Mouse (Mus musculus) left cerebral cortex, postnatal 4 days (tissue): ENCODE measurements at regions not wholly inside any gene's neighbourhood (a gene's known extent, or its start where the extent isn't known, plus 50 kb on each side); places are given as distances from the start of the nearest gene placed in this dataset.

Experiments used
- DNase-seq: peaks from one replicate; pipeline ENCODE4 v3.0.0-alpha.2; 2022
- intact Hi-C: fragments of 180-260 bp; cut with DNase I; formaldehyde crosslinking; loops from one replicate; pipeline ENCODE4 v1.15.1; 2025

DNA sequence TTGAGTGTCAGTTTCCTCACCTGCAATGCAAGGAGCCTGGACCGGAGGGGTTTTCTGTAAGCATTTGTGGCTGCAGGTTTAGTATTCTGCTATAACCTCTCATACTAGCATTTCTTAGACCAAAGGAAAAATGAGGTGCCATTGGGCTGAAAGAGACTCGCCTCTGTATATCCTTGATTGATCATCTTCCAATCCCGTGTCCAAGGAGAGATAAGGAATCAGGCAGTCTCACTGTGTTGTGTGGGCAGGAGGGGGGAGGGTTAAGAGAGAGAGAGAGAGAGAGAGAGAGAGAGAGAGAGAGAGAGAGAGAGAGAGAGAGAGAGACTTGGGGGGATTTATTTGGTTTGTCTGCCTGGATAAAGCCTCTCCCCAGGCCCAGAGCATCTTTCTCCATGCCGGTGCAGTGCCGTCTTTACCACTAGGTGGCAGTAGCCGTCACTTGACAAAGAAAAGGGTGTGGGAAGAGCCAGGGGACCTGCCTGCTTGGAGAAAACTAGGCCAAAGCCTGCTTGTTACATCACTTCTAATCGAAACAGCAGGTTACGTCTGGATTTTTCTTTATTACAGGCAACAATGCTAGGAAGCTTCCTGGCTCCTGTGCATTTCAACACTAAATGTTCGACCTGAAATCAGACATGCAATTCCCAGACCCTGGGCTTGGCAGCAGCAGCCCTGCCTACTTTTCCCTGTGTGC is 56.1 kb upstream of the Ces5a start:
- intact Hi-C loops = loop anchor here (5.0 kb wide), 1 partner anchor 221 kb away; no protein-coding TSS in a partner anchor
- DNase-seq = peak; percentile 92

DNA sequence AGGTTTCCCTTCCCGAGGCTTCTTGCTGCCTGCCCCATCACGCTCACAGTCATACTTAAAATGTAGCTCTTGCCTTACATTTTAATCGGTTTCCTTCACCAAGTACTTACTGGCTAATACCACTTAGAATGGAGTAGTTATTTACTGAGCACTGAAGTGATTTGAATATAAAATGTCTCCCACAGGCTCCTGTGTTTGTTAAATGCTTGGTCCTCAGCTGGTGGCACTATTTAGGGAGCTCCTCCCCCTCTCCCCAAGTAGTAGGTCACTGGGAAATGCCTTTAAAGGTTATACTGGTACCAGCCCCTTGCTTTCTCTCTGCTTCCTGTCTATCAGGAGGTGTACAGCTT is 56.6 kb upstream of the Ces5a start:
- intact Hi-C loops = loop anchor here (5.0 kb wide), 1 partner anchor 220 kb away; no protein-coding TSS in a partner anchor
- DNase-seq = no peak

DNA sequence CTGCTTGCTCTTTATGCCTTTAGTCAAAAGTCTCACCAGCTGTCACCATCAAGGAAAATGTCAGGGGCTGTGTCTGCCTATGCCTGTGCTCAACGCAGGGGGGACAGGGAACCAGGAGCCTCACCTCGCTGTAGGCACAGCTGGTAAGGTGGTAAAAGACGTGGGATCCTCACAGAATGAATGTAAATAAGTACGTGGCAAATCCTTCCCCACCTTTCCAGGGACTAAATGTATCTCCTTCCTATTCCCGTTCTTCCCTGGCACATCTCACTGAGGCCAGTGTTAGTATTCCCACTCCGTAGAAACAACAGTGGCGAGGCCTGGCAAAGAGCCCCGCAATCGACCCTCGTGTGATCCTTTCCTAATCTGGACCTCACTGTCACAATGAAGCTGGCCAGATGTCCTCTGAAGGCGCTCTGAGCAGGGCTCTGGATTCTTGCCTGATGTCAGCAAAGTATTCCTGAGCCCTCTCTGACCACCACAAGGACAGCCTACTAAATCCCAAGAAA is 63.0 kb upstream of the Ces5a start:
- peak; percentile 45 for DNase-seq
- intact Hi-C loops = no loop called here

GRCm38 (mm10) chr8:93599306-93599705 is 63.7 kb upstream of the Ces5a start:
- peak; percentile 10 for DNase-seq
- intact Hi-C loops = no loop called here

DNA sequence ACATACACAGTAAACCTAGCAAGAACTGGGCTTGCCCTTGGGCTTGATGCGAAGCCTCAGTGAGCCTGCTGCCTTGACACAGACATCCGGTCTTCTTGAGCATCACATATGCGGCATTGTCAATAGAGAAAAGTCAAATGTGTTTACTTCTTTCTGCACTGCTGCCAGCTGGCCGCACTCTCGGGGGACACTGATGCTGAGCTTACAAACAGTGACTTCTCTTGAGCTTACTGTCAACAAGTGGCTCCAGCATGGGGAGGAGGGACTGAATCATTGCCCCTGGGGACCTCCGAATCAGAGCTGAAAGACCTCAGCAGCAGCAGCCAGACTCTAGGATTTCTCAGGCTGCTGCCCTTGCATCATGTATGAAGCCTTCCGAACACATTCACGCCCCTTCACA is 64.1 kb upstream of the Ces5a start:
- peak; percentile 54 for DNase-seq
- intact Hi-C loops = no loop called here

DNA sequence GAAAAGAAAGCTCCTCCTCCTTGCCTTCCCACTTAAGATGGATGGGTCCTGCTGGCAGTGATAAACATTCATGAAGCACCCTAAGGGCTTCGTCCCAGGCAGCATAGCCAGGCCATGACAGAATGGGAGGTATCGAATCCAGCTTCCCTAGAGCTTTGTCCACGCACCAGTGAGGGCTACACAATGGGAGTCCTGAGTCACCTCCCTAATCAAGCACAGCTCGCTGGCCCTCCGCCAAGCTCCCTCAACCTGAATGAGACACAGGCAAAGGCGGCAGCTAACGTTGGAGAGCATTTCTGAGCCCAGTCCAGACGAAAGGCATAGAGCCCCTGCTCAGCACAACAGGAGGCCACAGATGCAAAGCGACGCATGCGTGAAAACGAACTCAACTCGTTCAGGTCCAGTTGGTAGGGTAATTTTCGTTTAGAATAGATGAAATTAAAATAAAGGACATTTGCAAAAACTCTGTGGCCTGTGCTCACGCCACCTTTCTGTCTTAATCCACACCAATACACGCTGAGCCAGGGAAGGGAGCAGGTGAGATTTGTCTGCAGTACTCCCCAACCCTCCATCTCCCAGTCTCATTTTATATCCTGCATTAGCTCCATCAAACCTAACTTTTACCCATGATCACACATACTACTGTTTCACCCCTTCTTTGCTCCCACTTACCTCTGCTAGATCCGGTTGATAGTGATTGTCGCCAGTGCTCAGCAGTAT is 91.3 kb upstream of the Ces5a start:
- peak; percentile 88 for DNase-seq
- intact Hi-C loops = no loop called here

DNA sequence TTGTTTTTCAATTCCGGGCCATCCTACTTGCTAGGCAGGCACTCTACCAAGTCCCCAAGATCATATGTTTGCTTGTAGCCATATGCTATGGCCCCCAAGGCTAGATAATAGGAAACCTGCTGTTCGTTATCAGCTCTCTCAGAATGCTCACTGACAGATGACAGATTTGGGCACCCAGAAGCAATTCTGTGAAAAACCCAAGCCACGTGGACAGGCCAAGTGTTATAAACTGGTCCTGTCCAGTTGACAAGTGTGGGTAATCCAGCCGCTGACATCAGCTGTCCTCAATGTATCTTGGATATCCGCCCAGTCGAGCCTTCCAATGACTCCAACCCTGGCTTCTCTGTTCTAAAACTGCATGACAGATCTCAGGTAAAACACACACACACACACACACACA is 92.0 kb upstream of the Ces5a start:
- intact Hi-C loops = no loop called here
- DNase-seq = peak; percentile 44

DNA sequence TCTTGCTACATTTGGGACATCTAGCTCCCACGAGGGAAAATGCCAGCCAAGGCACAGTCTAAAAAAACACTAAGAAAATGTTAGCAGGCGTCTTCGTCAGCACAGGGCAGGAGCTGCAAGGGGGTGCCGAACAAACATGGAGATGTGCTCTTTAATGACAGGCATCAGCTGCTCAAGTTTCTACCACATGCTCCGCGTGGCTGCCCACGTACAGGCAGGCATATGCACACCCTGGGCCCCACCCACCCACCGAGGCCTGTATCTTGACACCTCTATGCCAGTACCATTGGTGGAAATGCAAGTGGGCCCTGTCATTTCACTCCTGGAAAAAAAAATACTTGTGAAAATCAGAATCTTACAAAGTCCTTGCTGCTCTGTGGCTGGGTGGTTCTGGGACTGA is 97.3 kb upstream of the Ces5a start:
- no peak for DNase-seq
- intact Hi-C loops = no loop called here

DNA sequence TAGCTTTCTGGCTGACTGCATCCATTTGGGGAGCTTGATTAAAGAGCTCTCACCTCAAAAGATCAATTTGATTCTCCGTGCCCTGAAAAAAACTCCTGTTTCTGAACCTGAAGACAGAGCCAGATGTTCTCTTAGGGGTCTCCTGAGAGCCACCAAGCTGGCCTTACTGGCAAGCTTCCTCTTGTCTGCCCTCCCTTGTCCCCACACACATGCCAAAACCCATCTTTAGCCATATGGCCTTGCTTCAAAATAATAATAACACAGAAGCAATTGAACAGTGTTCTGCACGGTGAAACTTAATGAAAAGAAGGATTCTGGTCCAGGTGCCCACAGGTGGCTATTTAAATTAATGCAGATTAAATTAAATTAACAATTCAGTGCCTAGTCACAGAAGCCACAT is 107.1 kb upstream of the Ces5a start:
- intact Hi-C loops = no loop called here
- DNase-seq = peak; percentile 40

GRCm38 (mm10) chr8:93643471-93644215 is 108.0 kb upstream of the Ces5a start:
- intact Hi-C loops = no loop called here
- no peak for DNase-seq

DNA sequence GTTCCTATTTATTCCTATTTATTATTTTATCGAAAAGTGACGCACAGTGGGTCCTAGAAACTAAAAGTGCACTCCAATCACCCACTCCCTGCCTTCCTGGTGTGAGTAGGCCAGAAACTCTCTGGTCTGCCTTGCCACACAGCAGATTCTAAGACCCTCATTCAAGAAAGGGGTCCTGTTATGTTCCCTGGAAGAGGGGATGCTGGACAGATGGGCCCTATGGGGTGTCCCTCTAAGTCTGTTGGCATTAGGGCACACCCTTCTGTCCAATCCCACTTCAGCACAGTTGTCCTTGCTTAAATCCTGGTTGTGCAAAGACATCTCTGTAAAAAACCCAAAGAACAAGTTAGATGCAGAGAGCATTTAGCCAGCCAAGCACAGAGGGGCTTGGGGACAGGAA is 117.8 kb upstream of the Ces5a start:
- intact Hi-C loops = no loop called here
- DNase-seq = no peak

GRCm38 (mm10) chr8:93653913-93654705 is 118.5 kb upstream of the Ces5a start:
- peak; percentile 75 for DNase-seq
- intact Hi-C loops = no loop called here

- no peak for DNase-seq
- intact Hi-C loops = no loop called here
Observed at GRCm38 (mm10) chr8:93655752-93656151, 120.1 kb upstream of the Ces5a start.

DNA sequence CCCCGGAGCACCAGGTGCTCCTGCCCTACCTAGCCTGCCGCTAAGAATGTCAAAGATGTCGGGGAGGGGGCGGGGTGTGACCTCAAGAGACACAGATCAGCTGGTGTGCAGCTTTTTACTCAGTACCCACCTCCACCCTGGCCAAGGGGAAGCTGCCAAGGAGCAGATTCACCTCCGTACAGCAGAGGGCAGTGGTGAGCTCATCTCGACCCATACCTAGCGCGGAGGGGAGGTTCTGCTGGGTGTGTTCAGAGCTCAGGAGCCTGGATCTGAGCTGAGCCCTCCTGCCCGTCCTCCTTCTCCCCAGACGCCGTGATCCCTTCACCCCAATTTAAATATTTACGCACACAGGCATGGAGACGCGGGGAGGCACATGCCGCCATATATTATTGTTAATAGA is 126.1 kb upstream of the Ces5a start:
- DNase-seq = peak; percentile 82
- intact Hi-C loops = loop anchor here (5.0 to 10.0 kb wide), 2 partner anchors 151 to 263 kb away; no protein-coding TSS in a partner anchor

DNA sequence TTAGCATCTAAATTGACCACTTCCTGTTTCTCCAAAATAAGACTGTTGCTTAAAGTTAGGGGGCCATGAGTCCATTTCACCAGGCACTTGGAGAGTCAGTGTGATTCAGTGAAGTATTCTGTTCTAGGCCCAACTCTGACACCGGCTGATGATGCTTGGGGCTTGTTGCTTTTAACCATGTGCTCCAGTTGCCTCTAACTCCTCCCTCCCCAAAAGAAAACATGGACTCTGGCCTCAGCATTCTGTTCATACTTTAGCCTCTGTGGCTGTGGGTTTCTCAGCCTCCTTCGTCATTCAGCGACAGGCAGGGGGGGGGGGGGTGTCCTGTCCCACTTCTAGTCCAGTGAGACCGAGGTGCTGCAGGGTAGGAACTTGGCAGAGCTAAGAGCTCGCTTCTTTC is 126.6 kb upstream of the Ces5a start:
- intact Hi-C loops = loop anchor here (5.0 to 10.0 kb wide), 2 partner anchors 150 to 263 kb away; no protein-coding TSS in a partner anchor
- DNase-seq = no peak

DNA sequence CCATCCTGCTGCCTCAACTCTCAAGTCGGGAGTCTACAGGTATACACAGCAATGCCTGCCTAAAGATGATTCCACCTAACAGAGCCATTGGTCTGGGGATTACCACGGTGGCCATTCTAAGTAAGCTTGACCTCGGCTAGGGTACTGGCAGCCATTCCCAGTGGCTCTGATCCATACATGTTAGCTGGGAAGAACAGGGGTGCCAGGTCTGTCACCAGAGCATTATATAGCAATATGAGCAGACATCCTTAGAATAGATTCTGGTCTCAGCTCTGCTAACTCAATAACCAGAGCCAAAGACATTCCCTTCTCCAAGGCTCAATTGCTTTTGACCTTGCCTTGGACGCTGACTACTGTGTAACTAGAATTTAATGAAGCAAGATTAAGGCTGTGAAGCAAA is 128.2 kb upstream of the Ces5a start:
- intact Hi-C loops = loop anchor here (5.0 to 10.0 kb wide), 2 partner anchors 148 to 261 kb away; no protein-coding TSS in a partner anchor

DNA sequence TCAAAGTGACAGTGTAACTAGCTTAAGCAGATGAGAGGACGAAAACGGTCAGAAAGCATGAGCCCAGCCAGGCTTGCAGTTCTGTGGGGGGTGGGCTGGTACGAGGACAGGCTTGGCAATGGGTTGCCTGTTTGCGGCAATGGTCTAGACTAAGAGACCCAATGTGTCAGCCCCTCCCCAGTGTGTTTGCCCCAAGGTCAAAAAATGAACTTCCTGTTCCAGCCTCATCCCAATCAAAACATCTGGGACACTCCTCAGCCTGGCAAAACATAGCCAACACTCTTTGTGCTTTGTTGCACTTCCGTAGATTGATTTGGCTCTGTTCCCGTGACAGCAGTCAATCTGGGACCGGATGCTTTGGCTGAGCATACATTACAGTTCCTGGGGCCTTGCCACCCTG is 132.7 kb upstream of the Ces5a start:
- DNase-seq = peak; percentile 51
- intact Hi-C loops = loop anchor here (10.0 kb wide), 1 partner anchor 256 kb away; no protein-coding TSS in a partner anchor

More for the DNA sequence above, 128.2 kb upstream of the Ces5a start:
- DNase-seq = no peak

DNA sequence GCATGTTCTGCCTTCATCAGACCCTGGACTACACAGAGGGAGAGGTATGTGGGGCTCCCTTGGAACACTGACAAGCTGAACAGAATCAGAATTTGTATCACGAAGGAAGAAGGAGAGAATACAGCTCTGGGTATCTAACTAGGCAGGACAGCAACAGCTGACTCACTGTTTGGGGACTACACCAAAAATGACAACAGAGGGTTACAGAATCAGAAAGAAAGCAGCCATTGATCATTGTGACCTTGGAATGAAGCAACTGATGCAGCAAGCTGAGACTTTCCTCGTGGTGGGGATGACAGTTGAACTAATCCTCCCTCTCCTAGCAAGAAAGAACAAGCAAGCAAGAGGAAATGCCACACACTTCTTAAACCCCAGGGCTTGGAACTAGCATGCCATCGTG is 135.0 kb upstream of the Gnao1 start:
- intact Hi-C loops = no loop called here

GRCm38 (mm10) chr8:93683773-93684391 is 125.9 kb upstream of the Gnao1 start:
- intact Hi-C loops = no loop called here

More for the DNA sequence above, 135.0 kb upstream of the Gnao1 start:
- DNase-seq = no peak

GRCm38 (mm10) chr8:93684392-93684791 is 125.4 kb upstream of the Gnao1 start:
- intact Hi-C loops = no loop called here
- no peak for DNase-seq

More at GRCm38 (mm10) chr8:93683773-93684391, 125.9 kb upstream of the Gnao1 start:
- DNase-seq = no peak
